Mouse (Mus musculus): Measurements from ENCODE around the gene Crocc2.

- TF ChIP-seq CTCF (conservative IDR thresholded peaks at IDR 0.05; ENCODE audit: low read length) (peak; percentile 56), NANOG (IDR thresholded peaks at IDR 0.05; ENCODE audit: borderline replicate concordance, low read length) (no peak), POU5F1 (IDR thresholded peaks at IDR 0.05; ENCODE audit: borderline replicate concordance, low read length) (no peak)
These were observed 68.0 kb downstream of the Crocc2 start for GRCm38 (mm10) chr1:93236545-93236924.
